Mouse (Mus musculus): ENCODE measurements around the gene Ddx23.

Gene Ddx23

GRCm38 (mm10) chr15:98632107-98632744, 30.5 kb downstream of the Ddx23 start:
- DNase-seq (ENCODE audit: low spot score) = peak; percentile 73

DNA sequence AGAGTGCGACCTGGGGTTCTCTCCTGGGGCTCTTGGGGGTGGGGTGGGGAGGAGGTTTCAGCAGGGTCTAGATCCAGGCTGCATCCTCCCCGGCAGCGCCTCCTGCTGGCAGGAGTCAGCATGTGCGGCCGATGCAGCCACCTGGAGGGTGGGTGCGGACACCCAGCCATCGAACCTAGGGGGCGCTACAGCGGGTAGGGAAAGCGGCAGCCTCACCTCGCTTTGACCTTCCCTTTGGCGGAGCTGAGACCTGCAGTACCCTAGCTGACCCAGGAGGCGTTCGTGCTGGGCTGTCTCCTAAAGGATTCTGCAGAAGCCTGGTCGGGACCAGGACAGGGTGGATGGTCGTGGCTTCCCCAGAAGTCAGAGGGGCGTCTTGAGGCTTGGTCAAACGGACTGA, 31.2 kb downstream of the Ddx23 start:
- no peak for DNase-seq (ENCODE audit: low spot score)

DNA sequence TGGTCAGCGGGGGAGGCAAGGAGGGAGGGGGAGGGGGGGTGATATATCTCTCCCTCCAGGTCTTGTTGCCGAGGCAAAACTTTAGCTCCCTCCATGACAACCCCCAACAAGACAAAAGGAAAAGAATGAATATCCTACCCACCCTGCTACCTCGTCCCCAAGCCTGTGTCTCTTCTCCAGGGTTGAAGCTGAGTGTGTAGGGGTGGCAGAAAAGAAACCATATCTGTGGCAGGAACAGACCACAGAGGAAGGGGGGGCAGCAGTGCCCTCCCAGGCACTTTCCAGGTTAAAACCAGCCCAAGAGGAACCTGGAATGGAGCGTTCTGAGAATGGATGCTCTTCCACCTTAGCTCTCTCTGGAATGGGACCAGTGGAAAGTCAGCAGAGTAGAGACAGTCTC, 32.2 kb downstream of the Ddx23 start, which contains the start of gene Cacnb3:
Gene Cacnb3 (plus strand): TSS at position 301 of the 400 bp plus-strand sequence.
- no peak for DNase-seq (ENCODE audit: low spot score)

DNA sequence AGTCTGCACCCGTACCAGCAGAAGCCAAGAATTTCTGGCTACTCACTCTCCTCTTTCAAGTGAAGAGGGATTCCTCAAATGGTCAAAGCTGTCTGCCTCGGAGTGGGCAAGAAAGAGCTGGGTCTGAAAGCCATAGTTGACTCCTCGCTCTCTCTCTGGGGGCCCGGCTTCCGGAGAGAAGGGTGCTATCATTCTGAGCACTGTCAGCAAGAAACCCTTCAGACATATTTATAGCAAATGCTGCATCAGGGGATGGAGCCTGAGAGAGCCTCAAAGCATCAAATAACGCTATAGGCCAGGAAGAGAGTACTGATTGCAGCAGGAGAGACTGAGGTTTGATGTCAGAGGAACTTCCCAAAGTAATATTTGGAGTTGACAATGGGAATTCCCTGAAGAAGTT, 33.2 kb downstream of the Ddx23 start:
- DNase-seq (ENCODE audit: low spot score) = no peak

DNA sequence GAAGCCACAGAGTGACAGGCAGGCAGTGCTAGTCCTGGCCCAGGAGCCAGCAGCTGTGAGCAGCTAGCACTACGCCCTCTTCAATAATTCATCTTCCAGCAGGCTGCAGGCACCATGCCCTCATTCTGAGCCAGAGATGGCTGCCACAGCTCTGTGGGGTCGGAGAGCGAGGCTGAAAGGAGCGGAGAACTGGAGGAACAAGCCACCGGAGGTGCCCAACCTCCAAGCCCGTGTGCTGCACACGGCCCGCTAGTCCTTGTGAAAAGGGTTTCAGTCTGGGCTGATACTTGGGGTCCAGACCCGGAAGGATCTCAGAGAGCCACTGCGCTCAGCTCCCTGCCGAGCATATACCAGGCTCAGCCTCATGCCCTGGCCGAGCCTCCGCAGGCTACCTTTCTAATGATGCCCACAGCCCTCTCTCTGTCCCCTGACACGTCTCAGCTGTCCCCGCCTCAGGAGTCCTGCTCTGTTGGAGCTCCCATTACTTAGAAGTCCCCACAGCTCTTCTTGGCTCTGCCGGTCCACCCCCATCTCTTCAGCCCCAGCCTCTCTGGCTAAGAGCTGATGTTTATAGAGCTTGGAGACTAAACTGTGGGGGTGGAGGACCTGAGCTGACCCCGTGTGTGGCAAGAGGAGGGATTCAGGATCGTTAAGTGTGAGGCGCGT, 34.0 kb downstream of the Ddx23 start:
- no peak for DNase-seq (ENCODE audit: low spot score)

GRCm38 (mm10) chr15:98626487-98627212, 36.0 kb downstream of the Ddx23 start:
- no peak for DNase-seq (ENCODE audit: low spot score)

DNA sequence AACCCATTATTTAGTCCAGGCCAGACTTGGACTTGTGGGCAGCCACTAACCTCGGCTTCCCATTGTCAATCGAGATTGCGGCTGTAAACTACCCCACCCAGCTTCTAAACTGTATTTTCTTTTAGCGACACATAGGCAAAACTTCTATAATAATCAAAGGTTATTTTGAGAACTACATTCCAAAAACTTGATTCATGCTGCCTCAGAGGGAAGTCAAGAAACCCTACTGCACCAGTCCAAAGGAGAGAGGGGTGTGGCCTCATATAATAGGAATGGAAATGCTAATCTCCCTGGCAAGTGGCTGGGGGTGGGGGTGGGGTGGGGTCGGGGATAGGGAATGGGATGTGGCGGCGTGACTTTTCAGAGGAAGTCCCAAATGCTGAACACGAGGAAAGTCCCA, 36.6 kb downstream of the Ddx23 start:
- DNase-seq (ENCODE audit: low spot score) = no peak

GRCm38 (mm10) chr15:98623361-98623821, 39.3 kb downstream of the Ddx23 start:
- DNase-seq (ENCODE audit: low spot score) = no peak

GRCm38 (mm10) chr15:98622721-98623120, 40.0 kb downstream of the Ddx23 start:
- no peak for DNase-seq (ENCODE audit: low spot score)

DNA sequence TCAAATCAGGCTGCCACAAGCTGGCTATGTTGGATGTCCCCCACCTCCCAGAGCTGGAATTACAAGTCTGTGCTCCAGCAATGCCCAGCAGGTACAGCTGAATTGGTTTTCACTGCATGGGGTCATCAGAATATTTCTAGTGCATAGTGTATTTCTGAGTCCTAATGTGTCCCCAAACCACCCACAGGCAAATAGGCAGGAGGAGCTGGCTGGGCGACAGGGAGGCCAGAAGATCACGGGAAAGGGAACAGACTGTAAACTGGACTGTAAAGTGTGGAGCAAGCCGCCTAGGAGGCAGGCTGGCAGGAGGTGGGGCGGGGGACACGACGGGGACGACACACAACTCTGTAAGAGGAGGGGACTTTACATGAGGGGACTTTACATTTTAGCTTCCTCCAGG, 40.5 kb downstream of the Ddx23 start:
- DNase-seq (ENCODE audit: low spot score) = no peak

GRCm38 (mm10) chr15:98617176-98617537, 45.5 kb downstream of the Ddx23 start:
- no peak for DNase-seq (ENCODE audit: low spot score)

GRCm38 (mm10) chr15:98616362-98617175, 46.1 kb downstream of the Ddx23 start:
- no peak for DNase-seq (ENCODE audit: low spot score)

DNA sequence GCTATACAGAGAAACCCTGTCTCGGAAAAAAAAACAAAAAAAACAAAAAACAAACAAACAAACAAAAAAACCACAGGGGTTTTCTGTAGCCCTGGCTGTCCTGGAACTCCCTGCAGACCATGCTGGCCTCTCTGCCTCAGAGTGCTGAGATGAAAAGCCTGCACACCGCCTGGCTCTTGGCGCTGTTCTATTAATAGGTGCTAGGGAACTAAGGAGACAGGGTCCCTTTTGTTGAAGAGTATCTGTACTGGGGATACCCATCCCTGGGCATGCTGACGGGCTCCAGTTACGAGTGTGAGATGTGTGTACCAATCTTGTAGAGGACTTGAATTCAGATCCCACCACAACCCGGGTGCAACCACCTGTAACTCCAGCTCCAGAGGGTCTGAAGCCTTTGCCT, 46.9 kb downstream of the Ddx23 start:
- DNase-seq (ENCODE audit: low spot score) = no peak

GRCm38 (mm10) chr15:98614971-98615370, 47.7 kb downstream of the Ddx23 start:
- no peak for DNase-seq (ENCODE audit: low spot score)

GRCm38 (mm10) chr15:98614551-98614950, 48.1 kb downstream of the Ddx23 start:
- no peak for DNase-seq (ENCODE audit: low spot score)

GRCm38 (mm10) chr15:98612229-98612628, 50.5 kb downstream of the Ddx23 start:
- no peak for DNase-seq (ENCODE audit: low spot score)

GRCm38 (mm10) chr15:98610131-98610633, 52.5 kb downstream of the Ddx23 start:
- no peak for DNase-seq (ENCODE audit: low spot score)

DNA sequence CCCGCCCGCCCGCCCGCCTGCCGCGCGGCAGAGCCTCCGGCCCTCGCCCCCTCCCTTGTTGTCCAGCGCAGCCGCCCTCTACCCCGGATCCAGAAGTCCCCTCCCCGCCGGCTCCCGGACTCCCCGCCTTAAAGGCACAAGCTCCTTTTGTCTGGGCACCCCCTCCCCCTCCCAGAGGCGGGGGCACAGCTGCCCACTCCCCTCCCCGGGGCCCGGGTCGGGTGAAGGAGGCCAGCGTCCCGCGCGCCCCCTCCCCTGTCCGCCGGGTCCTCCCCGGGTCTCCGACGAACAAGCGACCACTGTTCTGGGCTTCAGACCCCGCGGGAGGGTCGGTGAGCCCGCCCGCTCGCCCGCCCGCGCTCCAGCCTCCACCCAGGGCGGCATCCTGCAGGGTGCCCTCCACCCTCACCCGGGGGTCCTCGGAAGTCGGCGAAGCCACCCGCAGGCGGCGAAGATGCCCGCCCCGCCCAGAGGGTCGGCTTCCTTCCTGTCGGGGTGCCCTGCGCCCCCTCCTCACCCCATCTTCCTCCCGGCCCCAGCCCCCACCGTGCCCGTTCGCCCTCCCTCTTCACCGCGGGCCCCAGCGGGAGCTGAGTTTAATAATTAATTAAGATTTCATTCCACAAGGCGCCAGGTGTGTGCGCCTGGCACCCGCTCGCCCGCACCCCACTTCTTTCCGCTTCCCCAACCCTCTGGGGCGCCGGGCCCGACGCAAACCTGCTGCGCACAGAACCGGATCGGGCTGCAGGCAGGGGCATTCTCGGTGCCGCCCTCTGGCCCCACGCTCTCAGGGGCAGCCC, 53.2 kb downstream of the Ddx23 start, which contains the start of gene Adcy6:
Gene Adcy6 (minus strand): TSS at position 746 of the 800 bp plus-strand sequence.
- DNase-seq (ENCODE audit: low spot score) = peak; percentile 73

DNA sequence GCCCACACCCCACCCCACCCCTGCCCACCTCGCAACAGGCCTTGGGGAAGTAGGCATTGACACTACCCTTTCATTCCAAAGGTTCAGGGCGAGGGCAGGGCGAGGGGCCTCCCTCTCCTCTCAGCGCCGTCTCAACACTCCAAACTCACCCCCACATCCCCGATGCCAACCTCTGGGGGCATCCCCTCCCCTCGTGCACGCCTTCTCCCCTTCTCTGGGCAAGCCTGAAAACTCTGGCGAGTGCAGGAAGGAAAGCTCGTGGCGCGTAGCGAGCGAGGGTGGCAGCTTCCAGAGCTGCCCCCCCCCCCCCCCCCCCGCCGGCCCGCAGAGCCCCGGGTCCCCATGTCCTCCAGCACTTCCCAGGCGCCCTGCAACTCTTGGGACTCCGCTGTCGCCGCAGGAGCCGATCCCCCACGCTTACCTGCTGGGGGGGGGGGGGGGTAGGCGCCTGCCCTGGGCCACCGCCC, 53.9 kb downstream of the Ddx23 start:
- no peak for DNase-seq (ENCODE audit: low spot score)

GRCm38 (mm10) chr15:98608058-98608783, 54.5 kb downstream of the Ddx23 start:
- DNase-seq (ENCODE audit: low spot score) = no peak
